Mouse (Mus musculus) Patski (cell line): Measurements from ENCODE around the gene Dlx1. TPM values are rescaled to one million over a fixed set of nuclear protein-coding genes. Genes with fewer than 3 reads are reported as not detected.

ENCODE experiments used
- ATAC-seq: fragments of 100-300 bp; one replicate; pipeline ENCODE4 v1.8.0; 2021
- CTCF ChIA-PET: fragments of 350-600 bp; sonication (Branson Sonifier 250); formaldehyde crosslinking; loops from one replicate; lab custom pipeline; 2022; ENCODE audit warnings: inconsistent platforms; lab: Charles Lee
- POLR2A ChIA-PET: fragments of 350-600 bp; sonication (Branson Sonifier 250); formaldehyde crosslinking; loops from one replicate; lab custom pipeline; 2022; ENCODE audit warnings: antibody characterized with exemption, inconsistent platforms; lab: Charles Lee
- DNase-seq: peaks from one replicate; pipeline ENCODE4 v3.0.0-alpha.2; 2011; ENCODE audit warnings: low read depth, low spot score
- H3K27me3 ChIP-seq: fragments of 371-371 bp; one replicate; pipeline ENCODE4 v1.5.1; 2021
- CTCF ChIP-seq: fragments of 100-300 bp; IDR thresholded peaks from one replicate; pipeline ENCODE4 v1.5.1; 2021
- in situ Hi-C: fragments of 300-500 bp; cut with MboI; formaldehyde crosslinking; loops from 3 replicates; pipeline ENCODE4 v1.11.1; 2018; ENCODE audit warnings: low pct_unique_long_range_greater_than_20kb, mixed read lengths
- polyA plus RNA-seq: library from polyadenylated mRNA; unstranded; gene quantifications from one replicate; pipeline ENCODE4 v1.2.3, GENCODE M21; 2021

Gene Dlx1
- polyA plus RNA-seq, 1 experiment from 2014 or later = 1.8 TPM

GRCm38 (mm10) chr2:71527323-71528013 lies 445 bp upstream of the Dlx1 start:
- no peak for DNase-seq
- ATAC-seq = no peak
- POLR2A ChIA-PET = no interaction called here
- in situ Hi-C loops = no loop called here
- no peaks in the 10 kb centered on the region for H3K27me3 ChIP-seq
- CTCF ChIA-PET = interaction anchor here (1.5 kb wide), 1 partner anchor 28 kb away, joined by 3 read pairs; no protein-coding TSS in a partner anchor
- no peak for TF ChIP-seq CTCF

GRCm38 (mm10) chr2:71528714-71529510 lies 999 bp downstream of the Dlx1 start:
- peak; percentile 32 for ATAC-seq
- in situ Hi-C loops = no loop called here

GRCm38 (mm10) chr2:71529511-71530351 lies 1.8 kb downstream of the Dlx1 start:
- no peaks in the 10 kb centered on the region for H3K27me3 ChIP-seq
- DNase-seq (peak; percentile 71), ATAC-seq (peak; percentile 90)
- ChIA-PET POLR2A (interaction anchor here (0.8 kb wide), 1 partner anchor 21 kb away, joined by 3 read pairs; no protein-coding TSS in a partner anchor), CTCF (no interaction called here)
- in situ Hi-C loops = no loop called here
- TF ChIP-seq CTCF = no peak

More at GRCm38 (mm10) chr2:71528714-71529510, 999 bp downstream of the Dlx1 start:
- CTCF ChIA-PET = no interaction called here
- POLR2A ChIA-PET = interaction anchor here (0.8 kb wide), 1 partner anchor 20 kb away, joined by 3 read pairs; no protein-coding TSS in a partner anchor
- no peak for TF ChIP-seq CTCF
- DNase-seq = no peak
- no peaks in the 10 kb centered on the region for H3K27me3 ChIP-seq

- POLR2A ChIA-PET = no interaction called here
- in situ Hi-C loops = no loop called here
- CTCF ChIA-PET = no interaction called here
- DNase-seq (no peak), ATAC-seq (no peak)
- no peaks in the 10 kb centered on the region for H3K27me3 ChIP-seq
- TF ChIP-seq CTCF = no peak
Measured at GRCm38 (mm10) chr2:71530391-71531123, 2.6 kb downstream of the Dlx1 start.

GRCm38 (mm10) chr2:71531124-71531590 lies 3.2 kb downstream of the Dlx1 start:
- CTCF ChIA-PET = no interaction called here
- TF ChIP-seq CTCF = no peak
- H3K27me3 ChIP-seq = no peaks in the 10 kb centered on the region
- POLR2A ChIA-PET = no interaction called here
- DNase-seq = no peak
- no peak for ATAC-seq
- in situ Hi-C loops = no loop called here

GRCm38 (mm10) chr2:71531990-71532970 lies 4.4 kb downstream of the Dlx1 start:
- CTCF ChIA-PET = no interaction called here
- TF ChIP-seq CTCF = no peak
- POLR2A ChIA-PET = no interaction called here
- ATAC-seq (no peak), DNase-seq (no peak)
- no peaks in the 10 kb centered on the region for H3K27me3 ChIP-seq
- in situ Hi-C loops = no loop called here

GRCm38 (mm10) chr2:71533094-71533493 lies 5.2 kb downstream of the Dlx1 start:
- DNase-seq (no peak), ATAC-seq (no peak)
- H3K27me3 ChIP-seq = no peaks in the 10 kb centered on the region
- in situ Hi-C loops = no loop called here
- ChIA-PET CTCF (no interaction called here), POLR2A (no interaction called here)
- TF ChIP-seq CTCF = no peak

- CTCF ChIA-PET = interaction anchor here (2.0 kb wide), 1 partner anchor 19 kb away, joined by 5 read pairs; no protein-coding TSS in a partner anchor
- ATAC-seq (no peak), DNase-seq (no peak)
- TF ChIP-seq CTCF = no peak
- POLR2A ChIA-PET = interaction anchor here (0.5 to 0.9 kb wide), 2 partner anchors 8 to 79 kb away, joined by 3 to 4 read pairs; no protein-coding TSS in a partner anchor
- in situ Hi-C loops = no loop called here
- no peaks in the 10 kb centered on the region for H3K27me3 ChIP-seq
Measured at GRCm38 (mm10) chr2:71534242-71535052, 6.5 kb downstream of the Dlx1 start.
